Mouse (Mus musculus) gastrocnemius, adult 2 months (tissue): ENCODE measurements around the gene Hspa2. TPM values are rescaled to one million over a fixed set of nuclear protein-coding genes. Genes with fewer than 3 reads are reported as not detected.

ENCODE experiments used
- DNase-seq: peaks from one replicate; pipeline ENCODE4 v3.0.0; 2022
- H3K27ac ChIP-seq: fragments of 200-600 bp; 2 replicates; pipeline ENCODE4 v1.8.1; 2022; ENCODE audit warnings: mild to moderate bottlenecking
- H3K4me3 ChIP-seq: fragments of 200-600 bp; 2 replicates; pipeline ENCODE4 v1.8.1; 2022; ENCODE audit warnings: mild to moderate bottlenecking, moderate library complexity
- CTCF ChIP-seq: fragments of 200-600 bp; IDR thresholded peaks from 2 replicates; pipeline ENCODE4 v1.8.1; 2022; ENCODE audit warnings: antibody characterized with exemption, mild to moderate bottlenecking, moderate library complexity
- intact Hi-C: fragments of 180-260 bp; cut with DNase I; formaldehyde crosslinking; loops from one replicate; pipeline ENCODE4 v1.15.1; 2025
- total RNA-seq, 2 experiments: library from RNA; stranded (reverse); gene quantifications; 2 replicates each; pipeline ENCODE4 v1.2.3; 2021

Hspa2 gene
- total RNA-seq, 2 experiments from 2014 or later = 6.9 to 7.0 TPM

GRCm38 (mm10) chr12:76369978-76370830 is 33.8 kb upstream of the Hspa2 start, which contains the start of gene Zbtb1:
Zbtb1 (plus strand) TSS chr12:76370266.
- intact Hi-C loops = loop anchor here (1.0 kb wide), 1 partner anchor 34 kb away; the partner anchor contains the start of gene Hspa2
- peak within 1 kb of the TSS; percentile 100 for H3K4me3 ChIP-seq
- TF ChIP-seq CTCF = peak; percentile 15; the same call in 1 of the 2 replicates
- DNase-seq = peak; percentile 89
- peak within 1 kb of the TSS; percentile 98 for H3K27ac ChIP-seq

DNA sequence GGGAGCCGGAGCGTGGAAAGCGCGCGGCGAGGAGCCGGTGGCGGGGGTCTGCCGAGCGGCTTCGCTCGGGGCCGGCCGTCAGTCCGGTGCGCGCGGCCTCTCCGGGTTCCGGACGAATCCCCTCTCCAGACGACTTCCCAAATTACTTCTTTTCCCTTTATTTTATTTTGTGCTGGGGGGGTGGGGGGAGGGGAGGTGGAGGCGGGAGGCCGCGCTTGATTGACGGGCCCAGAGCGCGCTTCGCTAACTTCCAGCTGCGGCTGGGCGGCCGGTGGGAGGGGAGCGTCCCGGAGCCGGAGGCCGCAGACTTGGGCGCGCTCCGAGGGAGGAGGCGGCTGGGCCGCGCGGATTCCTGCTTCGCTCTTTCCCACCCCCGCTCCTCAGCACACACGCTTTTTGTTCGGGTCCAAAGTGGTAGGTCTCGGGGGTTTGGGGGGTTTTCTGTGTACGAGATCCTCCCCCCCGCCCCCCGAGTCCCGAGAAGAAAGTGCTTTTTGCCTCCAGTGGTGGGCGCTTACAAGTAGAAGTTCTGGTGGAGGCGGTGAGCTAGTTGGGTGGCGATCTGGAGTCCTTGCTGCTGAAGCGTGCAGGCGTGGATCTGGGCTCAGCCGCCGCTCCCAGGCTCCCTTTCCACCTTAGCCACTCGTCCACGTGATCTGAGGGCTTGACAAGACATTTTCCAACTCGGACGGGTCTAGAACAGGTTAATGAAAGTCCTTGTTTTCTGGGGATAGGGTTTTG is 33.0 kb upstream of the Hspa2 start:
- intact Hi-C loops = no loop called here
- TF ChIP-seq CTCF = no peak; the same call in 1 of the 2 replicates
- Histone ChIP-seq H3K4me3 (peak overlapping the region; percentile 100), H3K27ac (peak overlapping the region; percentile 98)
- DNase-seq = peak; percentile 92

- intact Hi-C loops = no loop called here
- TF ChIP-seq CTCF = no peak
- no peak for DNase-seq
- Histone ChIP-seq H3K4me3 (peak overlapping the region; percentile 100), H3K27ac (peak overlapping the region; percentile 98)
Observed at GRCm38 (mm10) chr12:76372046-76372445, 31.9 kb upstream of the Hspa2 start.

- DNase-seq = no peak
- intact Hi-C loops = no loop called here
- no peak; the same call in 1 of the 2 replicates for TF ChIP-seq CTCF
- peak overlapping the region; percentile 100; the same call in 1 of the 2 replicates for H3K4me3 ChIP-seq
- H3K27ac ChIP-seq = peak overlapping the region; percentile 98; the same call in 1 of the 2 replicates
Observed at GRCm38 (mm10) chr12:76372881-76373818, 30.8 kb upstream of the Hspa2 start.

GRCm38 (mm10) chr12:76373991-76374390 is 30.0 kb upstream of the Hspa2 start:
- no peak overlapping the region for H3K4me3 ChIP-seq
- TF ChIP-seq CTCF = no peak
- intact Hi-C loops = no loop called here
- DNase-seq = no peak
- 0 out of 2 replicates have a peak overlapping the region, but pooled peaks have one; percentile 3 for H3K27ac ChIP-seq

GRCm38 (mm10) chr12:76374911-76375310 is 29.1 kb upstream of the Hspa2 start:
- H3K4me3 ChIP-seq = no peak overlapping the region
- DNase-seq = no peak
- no peak overlapping the region for H3K27ac ChIP-seq
- TF ChIP-seq CTCF = no peak
- intact Hi-C loops = no loop called here

DNA sequence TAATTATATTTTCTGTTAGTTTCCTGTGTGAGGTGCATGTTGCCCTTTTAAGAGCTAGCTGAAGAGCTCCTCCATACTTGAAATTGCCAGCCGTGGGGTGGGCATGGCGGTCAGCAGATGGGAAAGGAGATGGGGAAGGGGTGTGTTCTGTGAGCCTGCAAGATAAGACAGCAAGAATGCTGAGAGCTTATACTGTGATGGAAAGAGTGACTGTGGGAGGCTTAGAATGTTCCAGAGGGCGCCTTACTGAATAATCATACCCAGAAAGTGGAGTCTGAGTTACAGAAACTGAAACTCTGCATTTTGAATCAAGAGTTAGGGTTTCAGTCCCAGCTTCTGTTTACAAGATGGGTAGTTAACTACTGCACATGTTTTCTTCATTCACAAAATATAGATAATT is 28.5 kb upstream of the Hspa2 start:
- Histone ChIP-seq H3K4me3 (no peak overlapping the region), H3K27ac (no peak overlapping the region)
- intact Hi-C loops = no loop called here
- no peak for DNase-seq
- TF ChIP-seq CTCF = no peak

DNA sequence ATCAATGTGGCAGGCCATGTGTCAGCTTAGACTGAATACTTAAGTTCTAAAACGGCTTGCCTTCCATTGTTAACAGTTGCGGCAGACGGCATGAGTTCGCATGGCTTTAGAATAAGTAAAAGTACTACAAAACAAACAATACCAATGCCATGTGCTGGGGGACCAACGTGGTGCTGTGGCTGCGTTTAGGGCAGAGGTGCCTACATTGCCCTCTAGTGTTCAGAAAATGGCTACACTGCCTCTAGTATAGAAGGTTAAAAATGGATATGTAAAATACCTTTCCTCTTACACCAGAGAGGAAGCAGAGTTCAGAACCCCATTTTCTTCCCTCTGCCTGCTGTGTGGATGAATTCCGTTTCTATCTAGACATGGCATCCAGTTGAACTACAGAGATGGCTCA is 27.3 kb upstream of the Hspa2 start:
- peak; percentile 64 for TF ChIP-seq CTCF
- Histone ChIP-seq H3K4me3 (no peak overlapping the region), H3K27ac (no peak overlapping the region)
- DNase-seq = no peak
- intact Hi-C loops = no loop called here

DNA sequence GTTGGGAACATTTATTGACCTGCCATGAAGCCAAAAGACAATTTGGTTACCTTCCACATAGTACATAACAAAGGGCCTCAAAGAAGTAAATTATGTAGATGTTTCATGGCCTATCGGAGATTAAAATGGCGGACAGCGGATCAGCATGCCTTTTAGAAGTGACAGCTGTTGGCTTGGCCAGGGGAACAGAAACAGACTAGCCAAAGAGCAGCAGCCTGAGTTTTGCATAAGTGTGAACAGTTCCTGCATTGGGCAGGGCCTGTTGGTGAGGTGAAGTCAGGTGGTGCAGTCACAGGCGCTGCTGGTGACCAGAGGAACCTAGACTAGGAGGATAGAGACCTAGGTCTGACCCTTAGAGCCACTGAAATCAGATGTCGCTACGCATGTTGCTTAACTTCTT is 26.9 kb upstream of the Hspa2 start:
- intact Hi-C loops = no loop called here
- TF ChIP-seq CTCF = no peak
- H3K27ac ChIP-seq = no peak overlapping the region; the same call in 1 of the 2 replicates
- H3K4me3 ChIP-seq = no peak overlapping the region
- DNase-seq = no peak

GRCm38 (mm10) chr12:76377726-76378125 is 26.2 kb upstream of the Hspa2 start:
- intact Hi-C loops = no loop called here
- TF ChIP-seq CTCF = no peak
- H3K27ac ChIP-seq = peak overlapping the region; percentile 79

GRCm38 (mm10) chr12:76378556-76378955 is 25.4 kb upstream of the Hspa2 start:
- Histone ChIP-seq H3K4me3 (no peak overlapping the region), H3K27ac (peak overlapping the region; percentile 79)
- intact Hi-C loops = no loop called here
- peak; percentile 55 for DNase-seq
- no peak for TF ChIP-seq CTCF

More at GRCm38 (mm10) chr12:76377726-76378125, 26.2 kb upstream of the Hspa2 start:
- no peak for DNase-seq
- H3K4me3 ChIP-seq = no peak overlapping the region

DNA sequence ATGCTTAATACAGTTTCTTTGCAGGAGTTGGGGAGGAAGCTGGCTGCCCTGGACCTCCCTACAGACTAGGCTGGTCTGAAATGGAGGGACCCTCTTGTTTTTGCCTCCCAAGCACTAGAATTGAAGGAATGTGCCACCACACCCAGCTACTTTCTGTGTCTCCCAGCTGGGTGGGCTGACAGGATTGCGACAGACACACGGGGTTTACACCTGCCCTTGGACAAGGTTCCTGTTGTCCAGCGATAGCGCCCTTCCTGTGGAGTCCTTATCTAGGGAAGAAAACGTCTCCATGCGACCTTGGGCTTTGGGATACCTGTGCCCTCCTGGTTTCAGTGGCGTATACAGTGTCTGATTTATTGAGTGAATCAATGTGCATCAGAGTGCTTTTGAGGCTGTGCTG is 23.8 kb upstream of the Hspa2 start:
- intact Hi-C loops = no loop called here
- Histone ChIP-seq H3K4me3 (no peak overlapping the region), H3K27ac (peak overlapping the region; percentile 24; the same call in 1 of the 2 replicates)
- no peak for TF ChIP-seq CTCF
- DNase-seq = no peak
